Mouse (Mus musculus): ENCODE data around the gene Fkbp4.

- TF ChIP-seq CTCF (IDR thresholded peaks at IDR 0.05; ENCODE audit: low read depth) (no peak), EP300 (optimal IDR thresholded peaks at IDR 0.05) (no peak)
Measured at GRCm38 (mm10) chr6:128429300-128429699, 9.2 kb downstream of the Fkbp4 start.
